Mouse (Mus musculus): Measurements from ENCODE around the gene Nckap5. TPM values are rescaled to one million over a fixed set of nuclear protein-coding genes. Genes with fewer than 3 reads are reported as not detected.
A peak's percentile ranks its signal among the peaks of the same experiment; 100 is the strongest.

Nckap5 gene
- polyA plus RNA-seq, 1 experiment from 2014 or later: 6.2 TPM

DNA sequence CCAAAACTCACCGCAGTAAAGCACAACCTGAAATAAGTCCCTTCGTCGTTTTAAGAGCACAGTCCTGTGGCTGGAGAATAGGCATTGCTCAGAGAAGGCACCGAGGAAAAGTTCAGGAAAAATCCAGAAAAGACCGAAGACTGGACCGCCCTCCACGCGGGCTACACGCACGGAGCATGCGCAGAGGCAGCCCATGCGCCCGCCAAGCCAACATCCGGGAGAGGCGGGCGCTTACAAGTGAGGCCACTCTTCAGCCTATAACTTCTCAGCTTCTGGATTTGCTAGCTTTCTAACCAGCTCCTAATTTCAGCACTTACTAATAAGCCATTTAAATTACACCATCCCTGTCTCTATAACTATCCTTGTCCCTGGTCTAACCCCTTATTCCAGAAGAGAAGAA lies 124.0 kb downstream of the Nckap5 start:
- no peaks in the 10 kb centered on the region for H3K4me1 ChIP-seq (ENCODE audit: control insufficient read depth, insufficient read depth, low read length)
- no peak overlapping the region for H3K27ac ChIP-seq (replicated peaks; ENCODE audit: low read depth, low read length)
- no peaks in the 10 kb centered on the region for H3K36me3 ChIP-seq (ENCODE audit: control insufficient read depth, insufficient read depth, low read length)
- DNase-seq (ENCODE audit: low spot score) (no peak), ATAC-seq (ENCODE audit: low read depth) (no peak)
- 92% methylated on average over 16 of the region's 16 CpGs for WGBS
- H3K9ac ChIP-seq (ENCODE audit: low read depth, low read length): no peak overlapping the region
- H3K9me3 ChIP-seq (ENCODE audit: control insufficient read depth, low read length): no peaks in the 10 kb centered on the region
- H3K4me2 ChIP-seq (ENCODE audit: low read depth, low read length): no peak overlapping the region
- no peaks in the 10 kb centered on the region for H3K27me3 ChIP-seq (replicated peaks; ENCODE audit: control insufficient read depth, insufficient read depth, low read length)
- H3K4me3 ChIP-seq (ENCODE audit: low read depth, low read length): no peak overlapping the region

GRCm38 (mm10) chr1:126700978-126701320 lies 129.7 kb downstream of the Nckap5 start:
- Histone ChIP-seq H3K4me1 (ENCODE audit: control insufficient read depth, insufficient read depth, low read length) (no peaks in the 10 kb centered on the region), H3K4me2 (ENCODE audit: low read depth, low read length) (no peak overlapping the region), H3K27me3 (replicated peaks; ENCODE audit: control insufficient read depth, insufficient read depth, low read length) (no peaks in the 10 kb centered on the region), H3K9me3 (ENCODE audit: control insufficient read depth, low read length) (no peaks in the 10 kb centered on the region), H3K9ac (ENCODE audit: low read depth, low read length) (no peak overlapping the region), H3K36me3 (ENCODE audit: control insufficient read depth, insufficient read depth, low read length) (no peaks in the 10 kb centered on the region), H3K27ac (replicated peaks; ENCODE audit: low read depth, low read length) (no peak overlapping the region), H3K4me3 (ENCODE audit: low read depth, low read length) (no peak overlapping the region)
- ATAC-seq (ENCODE audit: low read depth): no peak
- WGBS: 76% methylated on average over 4 of the region's 4 CpGs
- no peak for DNase-seq (ENCODE audit: low spot score)

DNA sequence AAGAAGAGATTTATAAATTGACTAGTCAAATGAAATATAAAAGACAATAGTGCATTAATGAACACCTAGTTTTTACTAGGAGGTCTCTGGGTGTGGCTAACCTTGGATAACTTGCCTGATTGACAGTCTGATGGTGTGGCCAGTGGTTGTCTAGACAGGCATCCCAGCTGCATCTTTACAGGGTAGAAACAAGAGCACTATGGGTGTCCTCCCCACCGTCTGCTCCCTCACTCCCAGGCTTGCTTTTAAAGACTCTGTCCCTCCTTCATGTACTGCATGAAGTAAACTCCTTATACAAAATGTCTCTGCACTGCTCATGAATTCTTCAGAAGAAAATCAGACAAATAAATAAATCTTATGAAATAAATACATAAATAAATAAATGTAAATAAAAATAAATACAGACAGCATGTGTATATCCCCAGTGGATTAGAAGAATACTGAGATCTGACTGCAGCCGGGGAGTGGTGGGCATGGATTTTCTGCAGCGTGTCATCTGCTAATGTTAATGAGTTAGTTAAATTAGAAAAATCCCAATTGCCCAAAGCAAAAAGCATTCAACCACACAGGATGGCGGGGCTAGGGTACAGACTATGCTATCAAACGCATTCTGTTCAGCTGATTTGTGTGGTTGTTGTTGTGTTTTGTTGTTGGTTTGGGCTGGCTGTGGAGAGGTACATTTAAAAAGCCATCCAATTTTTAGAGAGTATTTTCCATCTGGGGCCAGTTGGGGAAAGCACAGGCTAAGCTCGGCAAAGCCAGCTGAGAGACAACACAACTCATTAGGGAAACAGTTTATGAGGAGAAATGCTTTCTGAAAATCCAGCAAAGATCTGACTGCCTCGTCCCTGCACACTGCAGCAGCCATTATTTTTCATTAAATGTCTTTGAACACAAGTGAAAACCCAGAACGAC lies 130.3 kb downstream of the Nckap5 start:
- H3K27me3 ChIP-seq (replicated peaks; ENCODE audit: control insufficient read depth, insufficient read depth, low read length): no peaks in the 10 kb centered on the region
- no peak for ATAC-seq (ENCODE audit: low read depth)

GRCm38 (mm10) chr1:126693585-126693984 lies 137.0 kb downstream of the Nckap5 start:
- Histone ChIP-seq H3K4me2 (ENCODE audit: low read depth, low read length) (no peak overlapping the region), H3K4me1 (ENCODE audit: control insufficient read depth, insufficient read depth, low read length) (0 out of 2 replicates have a peak, but pooled peaks cover 5% of the 10 kb centered on the region), H3K27ac (replicated peaks; ENCODE audit: low read depth, low read length) (no peak overlapping the region), H3K36me3 (ENCODE audit: control insufficient read depth, insufficient read depth, low read length) (no peaks in the 10 kb centered on the region), H3K4me3 (ENCODE audit: low read depth, low read length) (no peak overlapping the region), H3K9ac (ENCODE audit: low read depth, low read length) (no peak overlapping the region), H3K9me3 (ENCODE audit: control insufficient read depth, low read length) (no peaks in the 10 kb centered on the region), H3K27me3 (replicated peaks; ENCODE audit: control insufficient read depth, insufficient read depth, low read length) (no peaks in the 10 kb centered on the region)
- 71% methylated on average over 7 of the region's 7 CpGs for WGBS
- DNase-seq (ENCODE audit: low spot score) (no peak), ATAC-seq (ENCODE audit: low read depth) (no peak)

More for the DNA sequence above, 130.3 kb downstream of the Nckap5 start:
- Histone ChIP-seq H3K4me1 (ENCODE audit: control insufficient read depth, insufficient read depth, low read length) (no peaks in the 10 kb centered on the region), H3K9me3 (ENCODE audit: control insufficient read depth, low read length) (no peaks in the 10 kb centered on the region), H3K27ac (replicated peaks; ENCODE audit: low read depth, low read length) (no peak overlapping the region), H3K36me3 (ENCODE audit: control insufficient read depth, insufficient read depth, low read length) (no peaks in the 10 kb centered on the region), H3K4me3 (ENCODE audit: low read depth, low read length) (no peak overlapping the region), H3K9ac (ENCODE audit: low read depth, low read length) (no peak overlapping the region), H3K4me2 (ENCODE audit: low read depth, low read length) (no peak overlapping the region)
- 49% methylated on average over 8 of the region's 8 CpGs for WGBS
- no peak for DNase-seq (ENCODE audit: low spot score)

GRCm38 (mm10) chr1:126688593-126688992 lies 142.0 kb downstream of the Nckap5 start:
- Histone ChIP-seq H3K9ac (ENCODE audit: low read depth, low read length) (no peak overlapping the region), H3K36me3 (ENCODE audit: control insufficient read depth, insufficient read depth, low read length) (no peaks in the 10 kb centered on the region), H3K4me1 (ENCODE audit: control insufficient read depth, insufficient read depth, low read length) (peaks cover 16% of the 10 kb centered on the region), H3K4me2 (ENCODE audit: low read depth, low read length) (no peak overlapping the region), H3K27me3 (replicated peaks; ENCODE audit: control insufficient read depth, insufficient read depth, low read length) (no peaks in the 10 kb centered on the region), H3K27ac (replicated peaks; ENCODE audit: low read depth, low read length) (no peak overlapping the region), H3K9me3 (ENCODE audit: control insufficient read depth, low read length) (no peaks in the 10 kb centered on the region), H3K4me3 (ENCODE audit: low read depth, low read length) (no peak overlapping the region)
- WGBS: 74% methylated on average over 5 of the region's 5 CpGs
- DNase-seq (ENCODE audit: low spot score): no peak
- no peak for ATAC-seq (ENCODE audit: low read depth)

- Histone ChIP-seq H3K36me3 (ENCODE audit: control insufficient read depth, insufficient read depth, low read length) (no peaks in the 10 kb centered on the region), H3K27ac (replicated peaks; ENCODE audit: low read depth, low read length) (no peak overlapping the region), H3K9ac (ENCODE audit: low read depth, low read length) (no peak overlapping the region), H3K9me3 (ENCODE audit: control insufficient read depth, low read length) (no peaks in the 10 kb centered on the region), H3K4me1 (ENCODE audit: control insufficient read depth, insufficient read depth, low read length) (peaks cover 20% of the 10 kb centered on the region), H3K4me2 (ENCODE audit: low read depth, low read length) (no peak overlapping the region), H3K27me3 (replicated peaks; ENCODE audit: control insufficient read depth, insufficient read depth, low read length) (no peaks in the 10 kb centered on the region), H3K4me3 (ENCODE audit: low read depth, low read length) (no peak overlapping the region)
- WGBS: 80% methylated on average over 2 of the region's 2 CpGs
- ATAC-seq (ENCODE audit: low read depth): no peak
- no peak for DNase-seq (ENCODE audit: low spot score)
Measured at GRCm38 (mm10) chr1:126686678-126687077, 143.9 kb downstream of the Nckap5 start.

- H3K36me3 ChIP-seq (ENCODE audit: control insufficient read depth, insufficient read depth, low read length): no peaks in the 10 kb centered on the region
- H3K9me3 ChIP-seq (ENCODE audit: control insufficient read depth, low read length): no peaks in the 10 kb centered on the region
- peak; percentile 72 for ATAC-seq (ENCODE audit: low read depth)
- H3K4me3 ChIP-seq (ENCODE audit: low read depth, low read length): no peak overlapping the region
- 10% methylated on average over 11 of the region's 11 CpGs for WGBS
- no peak overlapping the region for H3K9ac ChIP-seq (ENCODE audit: low read depth, low read length)
- H3K27me3 ChIP-seq (replicated peaks; ENCODE audit: control insufficient read depth, insufficient read depth, low read length): no peaks in the 10 kb centered on the region
- H3K4me2 ChIP-seq (ENCODE audit: low read depth, low read length): peak overlapping the region; percentile 43
- peak overlapping the region; percentile 69 for H3K27ac ChIP-seq (replicated peaks; ENCODE audit: low read depth, low read length)
- peak; percentile 88 for DNase-seq (ENCODE audit: low spot score)
- peaks cover 21% of the 10 kb centered on the region for H3K4me1 ChIP-seq (ENCODE audit: control insufficient read depth, insufficient read depth, low read length)
Measured at GRCm38 (mm10) chr1:126683621-126684445, 146.8 kb downstream of the Nckap5 start.

DNA sequence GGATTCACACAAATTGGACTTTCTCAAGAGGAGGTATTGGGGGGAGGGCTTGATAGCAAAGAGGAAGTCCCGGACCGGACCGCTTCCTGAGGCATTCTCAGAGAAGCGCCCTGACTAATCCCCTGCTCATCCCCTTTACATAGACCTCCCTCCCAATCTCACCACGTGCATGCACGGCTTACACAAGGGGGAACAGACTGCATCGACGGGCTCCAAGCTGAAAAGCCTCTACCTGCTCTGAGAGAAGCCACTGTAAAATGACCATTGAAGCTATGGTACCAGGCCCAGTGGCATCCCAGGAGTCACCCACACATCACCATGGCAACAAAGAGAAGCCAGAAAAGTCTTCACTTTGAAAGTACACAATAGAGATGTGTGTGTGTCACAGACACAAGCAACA lies 148.8 kb downstream of the Nckap5 start:
- peak; percentile 57 for DNase-seq (ENCODE audit: low spot score)
- H3K9ac ChIP-seq (ENCODE audit: low read depth, low read length): no peak overlapping the region
- no peak overlapping the region for H3K27ac ChIP-seq (replicated peaks; ENCODE audit: low read depth, low read length)
- peaks cover 21% of the 10 kb centered on the region for H3K4me1 ChIP-seq (ENCODE audit: control insufficient read depth, insufficient read depth, low read length)
- H3K9me3 ChIP-seq (ENCODE audit: control insufficient read depth, low read length): no peaks in the 10 kb centered on the region
- 22% methylated on average over 8 of the region's 8 CpGs for WGBS
- no peaks in the 10 kb centered on the region for H3K27me3 ChIP-seq (replicated peaks; ENCODE audit: control insufficient read depth, insufficient read depth, low read length)
- peak; percentile 38; the same call in 1 of the 2 replicates for ATAC-seq (ENCODE audit: low read depth)
- H3K4me2 ChIP-seq (ENCODE audit: low read depth, low read length): no peak overlapping the region
- H3K36me3 ChIP-seq (ENCODE audit: control insufficient read depth, insufficient read depth, low read length): no peaks in the 10 kb centered on the region
- H3K4me3 ChIP-seq (ENCODE audit: low read depth, low read length): no peak overlapping the region
